Mouse (Mus musculus) kidney, postnatal 36 days (tissue): ENCODE results near the gene Sdr42e1.

ENCODE experiments used
- DNase-seq, 2 experiments: peaks; one replicate each; pipeline ENCODE4 v3.0.0; 2021 to 2022; ENCODE audit warnings: mixed read lengths in 2 of 2

Sdr42e1 gene

DNA sequence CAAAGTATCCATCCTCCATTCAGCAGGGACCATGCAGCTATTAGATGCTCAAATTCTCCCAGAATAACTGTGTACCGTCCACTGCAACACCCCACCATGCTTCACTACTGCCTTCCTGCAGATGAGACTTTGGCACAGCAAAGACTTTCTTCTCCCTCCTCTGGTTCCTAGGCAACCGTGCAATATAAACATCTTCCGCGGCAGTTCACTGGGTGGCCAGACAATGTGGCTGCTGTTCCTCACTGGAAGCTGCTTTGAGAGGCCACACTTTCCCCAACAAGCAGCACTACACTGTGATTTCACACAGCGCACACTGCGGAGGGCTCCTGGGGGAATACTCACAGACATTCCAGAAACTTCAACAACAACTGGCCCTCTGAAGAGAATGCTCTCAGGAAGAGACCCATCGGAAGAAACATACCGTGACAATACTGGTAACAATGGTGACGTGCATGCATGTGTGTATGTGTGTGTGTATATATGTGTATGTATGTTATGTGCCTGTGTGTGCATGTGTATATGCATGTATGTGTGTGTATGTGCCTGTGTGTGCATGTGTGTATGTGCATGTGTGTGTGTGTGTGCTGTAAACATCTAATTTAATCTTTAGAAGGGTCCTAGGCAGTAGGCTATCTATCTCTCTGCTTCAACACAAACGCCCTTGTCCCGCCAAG lies 13.0 kb downstream of the Sdr42e1 start:
- no peak for DNase-seq

DNA sequence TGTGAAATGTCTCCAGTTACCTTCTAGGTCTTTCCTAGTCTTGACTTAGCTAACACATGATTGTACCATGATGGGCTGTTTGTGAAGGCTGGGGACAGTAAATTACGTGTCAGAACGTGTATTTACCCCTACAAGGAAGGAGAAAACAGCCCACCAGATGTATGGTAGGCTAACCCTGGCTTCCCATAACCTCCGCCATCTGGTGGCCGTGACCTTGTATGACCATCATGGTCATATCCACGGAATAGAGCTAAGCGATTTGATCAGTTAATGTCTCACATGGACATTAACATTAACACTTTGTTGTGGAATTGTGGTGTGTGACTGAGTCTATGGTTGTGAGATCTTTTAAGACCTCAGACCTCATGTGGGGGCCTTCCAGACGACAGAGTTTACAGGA lies 14.5 kb downstream of the Sdr42e1 start:
- DNase-seq: no peak

DNA sequence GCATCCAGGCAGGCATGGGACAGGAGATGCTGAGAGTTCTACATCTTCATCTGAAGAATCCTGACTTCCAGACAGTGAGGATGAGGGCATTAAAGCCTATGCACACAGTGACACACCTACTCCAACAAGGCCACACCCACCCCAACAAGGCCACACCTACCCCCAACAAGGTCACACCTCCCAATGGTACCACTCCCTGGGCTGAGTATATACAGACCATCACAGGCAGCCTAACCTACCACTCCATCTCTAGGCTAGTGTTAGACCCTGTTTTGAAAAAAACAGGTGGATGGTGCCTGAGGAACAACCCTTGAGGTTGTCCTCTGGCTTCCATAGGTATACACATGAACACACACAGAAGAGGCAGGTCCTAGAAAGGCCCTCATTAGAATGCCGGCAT lies 21.2 kb downstream of the Sdr42e1 start:
- DNase-seq: no peak

DNA sequence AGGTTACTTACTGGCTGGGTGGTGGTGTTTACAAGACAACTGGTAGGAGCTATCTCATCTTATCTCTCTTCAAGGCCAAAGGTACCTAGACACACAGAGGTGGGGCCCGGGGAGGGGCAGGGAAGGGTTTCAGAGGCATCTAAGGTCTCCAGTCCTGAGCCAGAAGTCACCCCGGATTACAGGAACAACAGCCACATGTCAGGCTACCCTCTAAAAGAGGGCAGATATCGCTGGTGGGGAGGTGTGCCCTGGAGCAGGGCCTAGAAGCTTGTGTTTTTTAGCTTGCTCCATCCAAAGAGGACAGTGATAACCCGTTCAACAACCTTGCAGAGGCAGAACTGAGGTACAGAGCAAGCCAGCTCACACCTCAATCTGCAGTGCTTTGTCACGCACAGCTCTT lies 27.0 kb downstream of the Sdr42e1 start:
- DNase-seq: no peak

DNA sequence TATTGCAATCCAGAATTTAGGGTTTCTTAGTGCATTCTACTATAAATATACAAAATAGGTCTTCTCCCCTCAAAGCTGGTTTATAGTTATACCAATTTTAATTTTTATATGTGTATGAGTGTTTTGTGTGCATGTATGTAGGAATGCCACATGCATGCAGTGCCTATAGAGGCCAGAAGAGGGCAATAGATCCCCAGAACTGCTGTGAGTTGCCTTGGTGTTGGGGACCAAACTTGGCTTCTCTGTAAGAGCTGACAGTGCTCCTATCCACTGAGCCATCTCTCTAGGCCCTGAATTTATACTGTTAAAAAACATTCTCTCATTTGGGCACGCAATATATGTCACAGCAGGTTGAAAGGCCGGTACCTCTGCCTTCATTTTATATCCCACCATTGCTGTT lies 27.5 kb downstream of the Sdr42e1 start:
- peak; percentile 28 to 76 for DNase-seq

DNA sequence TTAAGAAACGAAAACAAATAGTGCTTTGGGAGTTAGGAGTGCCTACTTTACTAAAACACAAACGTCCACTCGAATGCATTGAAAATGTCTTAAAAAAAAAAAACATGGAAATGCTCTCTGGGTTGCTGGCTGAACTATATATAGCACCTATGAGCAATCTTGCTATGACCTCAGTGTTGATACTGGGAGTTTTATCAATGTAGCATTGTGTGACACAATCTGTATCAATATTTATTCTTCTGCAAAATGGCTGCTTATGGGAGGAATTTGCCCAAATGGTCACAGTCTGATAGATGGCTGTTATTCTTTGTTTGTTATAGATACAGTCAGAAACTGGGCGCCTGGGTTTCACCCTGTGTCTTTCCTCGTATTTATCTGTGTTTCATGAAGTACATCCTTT lies 28.0 kb downstream of the Sdr42e1 start:
- DNase-seq: no peak

DNA sequence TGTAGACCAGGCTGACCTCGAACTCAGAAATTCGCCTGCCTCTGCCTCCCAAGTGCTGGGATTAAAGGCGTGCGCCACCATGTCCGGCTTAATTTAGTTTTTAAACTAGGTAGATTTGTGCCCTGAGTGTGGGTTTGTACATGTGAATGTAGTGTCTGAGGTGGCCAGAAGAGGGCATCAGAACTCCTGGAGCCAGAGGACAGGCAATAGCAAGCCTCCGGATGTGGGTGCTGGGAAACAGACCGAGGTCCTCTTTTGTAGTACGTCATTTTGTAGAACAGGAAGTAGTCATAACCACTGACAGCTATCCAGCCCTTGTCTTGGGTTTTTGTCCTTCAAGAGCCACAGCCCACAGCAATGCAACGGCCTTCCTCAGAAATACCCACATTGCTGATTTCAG lies 33.9 kb downstream of the Sdr42e1 start:
- DNase-seq: no peak

DNA sequence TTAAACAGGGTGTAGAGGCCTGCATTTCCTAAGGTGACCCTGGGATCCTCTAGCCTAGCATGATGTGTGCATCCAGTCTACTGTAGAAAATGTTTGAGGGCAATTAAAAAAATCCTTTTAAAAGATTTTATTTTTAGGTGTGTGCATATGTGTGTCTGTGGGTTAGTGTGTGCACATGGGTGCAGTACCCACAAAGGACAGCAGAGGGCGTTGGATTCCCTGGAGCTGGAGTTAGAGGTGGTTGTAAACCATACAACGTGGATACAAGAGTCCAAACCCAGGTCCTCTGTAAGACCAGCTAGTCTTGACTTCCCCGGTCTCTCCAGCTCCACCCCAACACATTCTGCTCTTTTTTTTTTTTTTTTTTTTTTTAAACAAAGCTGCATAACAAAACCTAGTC lies 36.0 kb downstream of the Sdr42e1 start:
- no peak for DNase-seq

DNA sequence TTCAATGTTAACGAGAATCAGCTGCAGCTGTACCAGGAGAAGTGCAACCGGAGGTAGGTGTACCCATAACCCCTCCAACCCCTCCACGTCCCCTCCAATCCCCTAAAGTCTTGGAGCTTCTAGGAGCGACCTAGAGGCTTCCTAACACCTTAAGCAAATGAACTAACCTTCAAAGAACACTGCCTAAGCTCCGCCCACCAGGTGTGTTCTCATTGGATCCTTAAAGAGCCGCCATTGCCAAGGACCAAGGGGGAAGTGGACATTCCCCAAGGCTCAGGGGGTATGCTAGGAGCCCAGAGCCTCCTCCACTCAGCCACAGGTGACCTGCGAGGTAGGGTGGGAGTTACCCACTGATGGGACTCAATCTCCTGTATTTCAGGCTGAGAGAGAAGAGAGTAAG lies 39.1 kb downstream of the Sdr42e1 start:
- no peak for DNase-seq

DNA sequence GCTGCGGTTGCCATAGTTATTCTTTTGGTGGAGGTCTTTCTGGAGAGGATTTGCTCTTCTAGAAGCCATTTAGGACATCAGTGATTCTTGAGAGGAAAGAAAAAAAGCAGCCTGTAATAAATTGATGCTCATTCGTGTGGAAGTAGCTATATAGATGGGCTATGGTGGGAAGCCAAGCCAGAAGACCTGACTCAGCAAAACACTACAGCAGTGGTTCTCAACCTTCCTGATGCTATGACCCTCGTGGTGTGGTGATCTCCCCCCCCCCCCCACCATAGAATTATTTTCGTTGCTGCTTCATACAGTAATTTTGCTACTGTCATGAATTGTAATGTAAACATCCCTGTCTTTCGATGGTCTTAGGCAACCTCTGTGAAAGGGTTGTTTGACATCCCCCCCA lies 41.0 kb downstream of the Sdr42e1 start:
- no peak for DNase-seq

DNA sequence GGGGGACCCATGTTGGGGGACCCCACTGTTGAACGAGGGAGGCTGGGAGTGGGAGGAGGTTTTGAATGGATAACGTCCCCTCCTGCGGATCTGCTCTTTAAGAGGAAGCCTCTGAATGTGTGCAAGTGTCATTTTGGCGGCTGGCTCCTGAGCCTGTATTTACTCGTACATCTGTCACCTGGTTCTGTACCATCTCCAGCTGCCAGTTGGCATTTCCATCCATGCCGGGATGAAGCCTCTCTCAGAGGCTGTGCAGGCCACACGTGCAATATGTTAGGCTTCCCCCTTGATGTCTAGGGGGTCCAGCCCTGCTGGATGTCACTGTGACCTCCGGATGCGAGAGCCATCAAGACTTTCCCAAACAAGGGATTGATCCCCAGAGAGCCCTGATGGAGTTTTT lies 46.4 kb downstream of the Sdr42e1 start:
- DNase-seq: no peak

DNA sequence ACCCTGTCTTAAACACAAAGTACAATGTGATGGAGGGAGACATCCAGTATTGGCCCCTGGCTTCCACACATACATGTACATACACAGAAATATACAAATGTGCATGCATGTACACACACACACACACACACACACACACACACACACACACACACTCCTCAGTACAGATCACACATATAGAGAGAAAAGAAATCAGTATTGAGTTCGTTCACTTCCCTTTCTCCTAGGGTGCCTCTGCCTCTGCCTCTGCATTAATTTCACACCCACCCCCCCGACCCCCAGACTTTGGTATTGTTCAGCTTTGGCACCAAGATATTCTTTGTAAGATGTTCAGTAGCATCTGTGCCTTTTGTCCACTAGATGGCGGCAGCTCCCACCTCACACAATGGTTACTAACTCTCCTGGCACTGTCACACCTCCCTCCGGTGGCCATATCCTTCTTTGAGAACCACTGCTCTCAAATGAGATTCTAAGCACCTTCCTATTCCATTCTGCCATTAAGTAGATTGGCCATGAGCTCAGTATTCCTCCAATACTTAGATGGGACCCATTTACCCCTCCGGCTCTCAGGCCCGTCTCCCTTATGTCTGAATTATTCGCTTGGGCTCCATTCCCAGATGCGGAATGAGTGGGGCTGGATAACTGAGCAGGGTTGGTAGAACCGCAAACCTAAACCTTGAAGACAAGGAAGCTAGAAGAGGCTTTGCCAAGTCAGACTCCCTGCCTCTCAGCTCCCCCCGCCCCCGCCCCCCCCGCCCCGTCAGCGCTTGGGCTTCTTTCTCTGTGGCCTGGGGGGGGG lies 47.2 kb downstream of the Sdr42e1 start:
- DNase-seq: peak; percentile 29 to 62

DNA sequence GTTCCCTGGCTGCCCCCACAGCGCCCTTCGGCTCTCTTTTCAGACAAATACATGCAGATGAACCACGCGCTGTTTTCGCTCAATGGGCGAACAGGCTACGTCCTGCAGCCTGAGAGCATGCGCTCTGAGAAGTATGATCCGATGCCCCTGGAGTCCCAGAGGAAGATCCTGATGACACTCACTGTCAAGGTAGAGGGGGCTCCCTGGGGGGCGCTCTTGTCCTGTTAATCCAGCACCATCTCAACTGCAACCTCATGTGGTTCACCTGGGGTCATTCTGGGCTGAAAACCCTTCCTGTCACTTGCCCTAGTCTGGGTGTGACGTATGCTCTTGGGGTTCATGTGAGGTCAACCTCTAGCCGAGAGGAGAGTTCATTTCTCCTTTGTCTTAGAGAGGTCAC lies 60.6 kb downstream of the Sdr42e1 start:
- DNase-seq: no peak
